Mouse (Mus musculus) hindbrain, embryonic 10.5 days (tissue): ENCODE data around the gene Fbxl19. TPM values are rescaled to one million over a fixed set of nuclear protein-coding genes. Genes with fewer than 3 reads are reported as not detected.

ENCODE experiments used
- DNase-seq: peaks from one replicate; pipeline ENCODE4 v3.0.0-alpha.2; 2017; ENCODE audit warnings: low spot score
- H3K27ac ChIP-seq: fragments of 300-500 bp; sonication (generic); 2 replicates; pipeline ENCODE4 v1.5.1; 2016; ENCODE audit warnings: mild to moderate bottlenecking, moderate library complexity
- H3K27me3 ChIP-seq: fragments of 300-500 bp; sonication (generic); 2 replicates; pipeline ENCODE4 v1.6.1; 2016; ENCODE audit warnings: mild to moderate bottlenecking; ENCODE audit not compliant: poor library complexity, insufficient read depth, severe bottlenecking
- H3K36me3 ChIP-seq: fragments of 300-500 bp; sonication (generic); 2 replicates; pipeline ENCODE4 v1.6.1; 2016; ENCODE audit warnings: mild to moderate bottlenecking, moderate library complexity
- H3K4me1 ChIP-seq: fragments of 300-500 bp; sonication (generic); replicated peaks from 2 replicates; pipeline ENCODE4 v1.6.1; 2016; ENCODE audit warnings: mild to moderate bottlenecking
- H3K4me3 ChIP-seq: fragments of 300-500 bp; sonication (generic); 2 replicates; pipeline ENCODE4 v1.5.1; 2016; ENCODE audit warnings: mild to moderate bottlenecking, moderate library complexity
- H3K9me3 ChIP-seq: fragments of 300-500 bp; sonication (generic); 2 replicates; pipeline ENCODE4 v1.6.1; 2016; ENCODE audit warnings: mild to moderate bottlenecking, moderate library complexity
- WGBS: fragments of 180-500 bp; shearing (Covaris S2); methylation state at CpG from one replicate; pipeline ENCODE4 v1.1.7; 2016; 5-methylcytosine and 5-hydroxymethylcytosine counted together
- polyA plus RNA-seq: library from polyadenylated mRNA; unstranded; fragments of >200 nt; fragmentation: Nextera tagmentation; extraction: Ambion mirVana; gene quantifications from 2 replicates; pipeline ENCODE4 v1.2.1, GENCODE M21; 2016

Gene Fbxl19
- polyA plus RNA-seq, 1 experiment from 2014 or later: 8.9 TPM

DNA sequence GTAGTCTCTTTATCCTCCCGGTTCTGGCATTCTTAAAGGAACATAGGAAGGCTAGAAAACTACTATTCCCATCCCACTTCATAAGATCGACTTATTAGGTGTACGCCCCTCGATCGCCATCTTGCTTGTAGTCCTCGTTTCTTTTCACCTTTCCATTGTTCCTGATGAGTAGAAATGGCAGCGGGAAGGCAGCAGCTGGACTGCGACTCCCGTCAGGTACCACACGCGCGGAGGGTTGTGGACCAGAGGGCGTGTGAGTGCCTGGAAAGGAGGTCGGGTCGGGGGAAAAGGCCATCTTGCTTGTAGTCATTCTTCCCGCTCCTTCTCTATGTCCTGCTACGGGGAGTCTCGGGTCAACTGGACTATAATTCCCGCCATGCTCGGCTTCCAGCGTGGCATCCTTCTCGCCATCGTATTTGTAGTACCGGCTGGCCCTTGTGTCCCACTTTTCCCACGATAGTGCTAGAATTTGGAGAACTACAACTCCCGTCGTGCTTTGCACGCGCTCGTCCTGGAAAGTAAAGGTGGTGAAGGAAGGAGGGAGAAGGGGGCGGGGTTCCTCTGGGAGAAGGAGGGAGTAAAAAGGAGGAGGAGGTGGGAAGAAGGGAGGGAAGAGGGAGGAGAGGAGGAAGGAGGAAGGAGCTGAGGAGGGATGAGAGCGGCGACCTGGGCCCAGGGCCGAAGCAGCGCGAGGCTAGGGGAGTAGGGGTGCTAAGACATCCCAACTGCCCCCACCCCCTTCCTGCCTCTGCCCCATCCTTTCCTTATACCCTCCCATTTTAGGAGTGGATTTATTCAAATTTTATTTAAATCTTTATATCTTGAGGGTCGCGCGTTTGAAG, 1.5 kb downstream of the Fbxl19 start:
- DNase-seq: peak; percentile 95
- Histone ChIP-seq H3K4me1 (peaks cover 38% of the 10 kb centered on the region), H3K9me3 (no peaks in the 10 kb centered on the region), H3K36me3 (peaks cover 34% of the 10 kb centered on the region), H3K27ac (peak overlapping the region; percentile 98), H3K27me3 (no peaks in the 10 kb centered on the region), H3K4me3 (peak overlapping the region; percentile 94)
- WGBS: under 1% methylated on average over 39 of the region's 39 CpGs

DNA sequence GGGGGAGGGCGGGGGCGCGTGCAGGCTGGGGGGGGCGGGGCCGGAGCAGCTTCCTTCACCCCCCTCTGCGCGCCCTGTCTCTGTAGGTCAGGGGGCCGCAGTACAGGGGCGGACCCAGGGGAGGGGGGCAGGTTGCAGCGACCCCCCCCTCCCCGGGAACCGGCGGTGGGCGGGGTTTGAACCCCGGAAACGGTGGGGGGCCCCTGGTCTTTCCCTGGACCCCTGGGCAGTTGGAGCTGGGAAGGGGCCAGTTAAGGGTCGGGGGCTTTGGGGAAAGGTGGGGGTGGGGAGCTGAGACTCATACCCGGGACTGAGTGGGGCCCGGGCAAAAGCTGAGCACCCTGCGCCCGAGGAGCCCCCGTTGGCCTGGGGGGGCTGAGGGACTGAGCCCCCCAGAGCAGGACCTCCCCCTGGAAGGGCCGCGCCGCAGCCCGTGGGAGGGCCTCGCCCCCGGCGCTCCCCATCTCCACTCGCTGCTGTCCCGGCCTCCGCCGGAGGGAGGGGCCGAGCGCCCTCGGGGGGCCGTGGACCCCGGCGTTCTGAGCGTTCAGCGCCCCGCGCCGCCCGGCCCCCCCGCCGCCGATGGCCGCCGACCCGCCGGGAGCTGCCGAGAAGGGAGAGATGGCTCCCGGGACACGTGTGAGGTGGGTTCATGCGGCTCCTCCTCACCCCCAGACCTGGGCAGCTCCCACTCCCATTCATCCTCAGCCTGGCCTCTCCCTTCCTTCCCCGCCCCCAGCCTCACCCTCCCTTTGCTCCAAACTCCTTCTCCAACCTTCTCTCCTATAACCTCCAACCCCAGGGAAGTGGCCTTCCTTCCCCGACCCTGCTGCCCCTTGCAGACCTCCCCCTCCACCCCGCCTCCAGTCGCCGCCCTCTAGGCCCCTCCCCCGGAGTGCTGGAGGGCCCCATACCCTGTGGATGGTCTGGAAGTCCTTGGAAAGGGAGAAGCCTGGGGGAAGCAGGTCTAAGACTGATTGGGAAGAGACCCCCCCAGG, 2.5 kb downstream of the Fbxl19 start:
- H3K4me3 ChIP-seq: peak overlapping the region; percentile 94

DNA sequence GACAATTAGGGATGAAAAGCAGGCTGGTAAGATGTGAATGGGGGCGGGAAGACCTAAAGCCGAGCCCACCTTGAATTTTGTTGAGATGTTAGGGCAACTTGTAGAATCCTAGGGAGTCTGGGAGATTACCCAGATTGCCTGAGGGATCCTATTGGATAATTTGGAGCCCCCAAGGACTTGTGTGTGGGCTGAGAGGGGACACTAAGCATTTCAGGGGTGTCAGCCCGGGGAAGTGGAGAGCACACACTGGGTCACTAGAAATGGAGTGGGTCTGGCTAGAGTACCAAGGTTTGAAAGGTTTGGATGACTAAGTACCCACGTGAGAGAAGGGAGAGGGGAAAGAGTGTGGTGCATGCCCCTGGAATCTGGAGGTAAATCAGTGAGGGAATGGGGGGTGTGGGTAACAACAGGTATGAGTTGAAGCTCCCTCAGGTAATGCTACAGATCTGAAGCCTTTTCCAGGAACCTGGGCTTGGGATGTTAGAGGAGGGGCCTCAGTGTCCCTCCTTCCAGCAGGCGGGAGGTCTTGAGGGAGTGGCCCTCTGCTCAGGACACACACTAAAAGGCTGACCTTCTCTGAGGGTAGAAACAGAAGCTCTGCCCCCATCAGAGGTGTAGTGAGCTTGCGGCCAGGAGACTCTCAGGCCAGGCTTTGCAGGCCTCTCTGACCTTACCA, 3.4 kb downstream of the Fbxl19 start:
- Histone ChIP-seq H3K4me1 (peaks cover 38% of the 10 kb centered on the region), H3K4me3 (peak overlapping the region; percentile 94), H3K27me3 (no peaks in the 10 kb centered on the region), H3K27ac (peak overlapping the region; percentile 98), H3K9me3 (no peaks in the 10 kb centered on the region), H3K36me3 (peaks cover 52% of the 10 kb centered on the region)
- 41% methylated on average over 6 of the region's 6 CpGs for WGBS
- no peak for DNase-seq

More for the DNA sequence above, 2.5 kb downstream of the Fbxl19 start:
- 1% methylated on average over 60 of the region's 62 CpGs for WGBS
- peak; percentile 74 for DNase-seq
- no peaks in the 10 kb centered on the region for H3K27me3 ChIP-seq
- no peaks in the 10 kb centered on the region for H3K9me3 ChIP-seq
- H3K27ac ChIP-seq: peak overlapping the region; percentile 98
- peaks cover 43% of the 10 kb centered on the region for H3K36me3 ChIP-seq
- peaks cover 38% of the 10 kb centered on the region for H3K4me1 ChIP-seq

DNA sequence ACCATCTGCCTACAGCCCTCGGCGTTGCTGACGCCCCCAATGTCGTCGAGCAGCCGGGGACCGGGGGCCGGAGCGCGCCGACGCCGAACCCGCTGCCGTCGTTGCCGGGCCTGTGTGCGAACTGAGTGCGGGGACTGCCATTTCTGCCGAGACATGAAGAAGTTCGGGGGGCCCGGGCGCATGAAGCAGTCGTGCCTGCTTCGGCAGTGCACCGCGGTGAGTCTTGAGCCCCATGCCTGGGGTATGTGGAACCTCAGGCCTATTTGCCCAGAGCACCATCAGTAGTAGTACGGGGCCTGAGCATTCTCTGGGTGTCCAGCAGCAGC, 3.9 kb downstream of the Fbxl19 start:
- H3K4me3 ChIP-seq: peak overlapping the region; percentile 94
- WGBS: 95% methylated on average over 28 of the region's 28 CpGs
- H3K36me3 ChIP-seq: peaks cover 58% of the 10 kb centered on the region
- DNase-seq: no peak
- H3K27me3 ChIP-seq: no peaks in the 10 kb centered on the region
- H3K9me3 ChIP-seq: no peaks in the 10 kb centered on the region
- H3K27ac ChIP-seq: peak overlapping the region; percentile 30; the same call in 1 of the 2 replicates
- H3K4me1 ChIP-seq: peaks cover 42% of the 10 kb centered on the region

DNA sequence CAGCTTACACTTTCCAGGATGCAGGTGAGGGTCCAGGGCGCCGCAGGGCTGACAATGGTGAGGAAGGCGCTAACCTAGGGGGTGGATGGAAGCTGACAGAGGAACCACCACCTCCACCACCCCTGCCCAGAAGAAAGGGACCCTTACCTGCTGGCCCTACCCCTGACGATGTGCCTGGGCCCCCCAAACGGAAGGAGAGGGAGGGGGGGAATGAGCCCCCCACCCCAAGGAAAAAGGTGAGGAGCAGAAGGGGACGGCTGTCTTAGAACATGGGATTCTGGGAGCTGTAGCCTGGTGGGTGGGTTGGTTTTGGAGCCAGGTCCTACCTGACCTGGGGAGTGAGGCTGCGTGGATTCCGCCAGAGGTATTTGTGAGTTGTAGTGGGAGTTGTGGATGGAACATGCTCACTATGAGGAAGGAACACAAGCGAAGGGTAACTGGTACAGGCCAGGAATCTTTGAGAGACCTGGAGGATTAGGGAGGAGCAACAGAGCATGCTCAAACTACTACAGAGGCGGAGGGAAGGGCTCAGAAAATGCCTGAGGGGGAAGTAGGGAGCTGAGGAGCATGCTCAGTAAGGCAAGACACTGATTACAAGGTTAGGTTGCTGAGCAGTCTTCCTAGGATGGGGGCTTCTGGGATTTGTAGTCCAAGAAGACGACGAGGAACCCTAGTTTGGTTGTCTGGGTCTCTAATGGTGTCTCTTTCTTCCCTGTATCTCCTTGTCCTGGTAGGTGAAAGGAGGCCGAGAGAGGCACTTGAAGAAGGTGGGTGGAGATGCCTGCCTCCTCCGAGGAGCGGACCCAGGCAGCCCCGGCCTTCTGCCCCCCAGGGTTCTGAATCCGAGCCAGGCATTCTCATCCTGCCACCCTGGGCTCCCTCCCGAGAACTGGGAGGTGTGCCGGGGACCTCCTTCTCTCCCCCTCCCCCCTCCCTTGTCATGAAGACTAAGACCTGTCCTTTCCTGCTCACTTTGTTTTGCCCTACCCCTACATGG, 6.1 kb downstream of the Fbxl19 start:
- no peaks in the 10 kb centered on the region for H3K9me3 ChIP-seq
- H3K27me3 ChIP-seq: no peaks in the 10 kb centered on the region
- no peak overlapping the region for H3K27ac ChIP-seq
- peaks cover 30% of the 10 kb centered on the region for H3K4me1 ChIP-seq
- peaks cover 80% of the 10 kb centered on the region for H3K36me3 ChIP-seq
- H3K4me3 ChIP-seq: no peak overlapping the region
- DNase-seq: no peak
- WGBS: 88% methylated on average over 19 of the region's 19 CpGs

DNA sequence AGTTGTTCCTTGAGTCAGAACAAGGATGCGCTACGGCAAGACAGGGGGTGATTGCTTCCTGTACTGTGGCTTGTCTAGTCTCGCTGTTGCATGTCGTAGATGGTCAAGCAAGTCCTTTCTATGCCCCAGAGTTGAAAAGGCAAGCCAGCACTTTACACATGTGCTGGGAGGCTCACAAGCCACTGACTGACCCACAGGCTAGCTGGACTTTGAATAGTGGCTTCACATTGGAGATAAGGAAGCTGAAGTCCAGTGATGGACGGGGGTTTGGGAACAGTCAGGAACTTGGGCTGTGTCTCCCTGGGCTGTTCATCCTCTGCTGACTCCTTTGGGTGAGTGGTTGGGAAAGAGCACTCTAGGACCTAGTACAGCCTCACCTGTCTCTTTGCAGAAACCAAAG, 7.3 kb downstream of the Fbxl19 start:
- Histone ChIP-seq H3K4me1 (peaks cover 41% of the 10 kb centered on the region), H3K27ac (no peak overlapping the region), H3K36me3 (peaks cover 92% of the 10 kb centered on the region), H3K27me3 (no peaks in the 10 kb centered on the region), H3K4me3 (no peak overlapping the region), H3K9me3 (no peaks in the 10 kb centered on the region)
- 94% methylated on average over 5 of the region's 5 CpGs for WGBS
- no peak for DNase-seq

DNA sequence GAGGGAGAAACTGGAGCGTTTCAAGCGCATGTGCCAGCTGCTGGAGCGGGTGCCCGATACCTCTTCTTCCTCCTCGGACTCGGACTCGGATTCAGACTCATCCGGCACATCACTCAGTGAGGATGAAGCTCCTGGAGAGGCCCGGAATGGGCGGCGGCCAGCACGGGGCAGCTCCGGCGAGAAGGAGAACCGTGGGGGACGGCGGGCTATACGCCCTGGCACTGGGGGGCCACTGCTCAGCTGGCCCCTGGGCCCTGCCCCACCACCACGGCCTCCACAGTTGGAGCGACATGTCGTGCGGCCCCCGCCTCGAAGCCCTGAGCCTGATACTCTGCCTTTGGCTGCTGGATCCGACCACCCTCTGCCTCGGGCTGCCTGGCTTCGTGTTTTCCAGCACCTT, 7.7 kb downstream of the Fbxl19 start:
- DNase-seq: no peak
- H3K27ac ChIP-seq: no peak overlapping the region
- no peaks in the 10 kb centered on the region for H3K27me3 ChIP-seq
- WGBS: 94% methylated on average over 27 of the region's 27 CpGs
- peaks cover 96% of the 10 kb centered on the region for H3K36me3 ChIP-seq
- H3K4me1 ChIP-seq: peaks cover 37% of the 10 kb centered on the region
- no peaks in the 10 kb centered on the region for H3K9me3 ChIP-seq
- no peak overlapping the region for H3K4me3 ChIP-seq

DNA sequence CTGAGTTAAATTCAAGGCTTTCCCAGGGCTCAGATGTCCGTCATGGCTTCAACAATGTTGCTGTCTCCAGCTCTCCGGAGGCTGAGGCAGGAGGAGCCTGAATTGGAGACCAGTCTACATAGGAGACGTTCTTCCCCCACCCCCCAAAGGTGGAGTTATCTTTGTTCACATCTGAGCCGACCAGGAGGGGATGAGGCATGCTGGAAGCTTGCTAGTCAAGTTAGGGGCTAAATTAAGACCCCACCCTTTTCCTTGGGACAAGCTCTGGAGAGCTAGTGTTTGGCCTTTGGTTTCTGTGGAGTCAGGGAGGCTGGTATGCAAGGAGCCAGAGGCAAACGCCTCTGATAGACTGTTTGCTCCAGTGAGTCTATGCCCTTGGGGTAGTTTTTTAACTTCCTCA, 8.8 kb downstream of the Fbxl19 start:
- Histone ChIP-seq H3K27me3 (no peaks in the 10 kb centered on the region), H3K27ac (no peak overlapping the region), H3K4me3 (no peak overlapping the region), H3K36me3 (peaks cover 100% of the 10 kb centered on the region), H3K4me1 (peaks cover 26% of the 10 kb centered on the region), H3K9me3 (no peaks in the 10 kb centered on the region)
- WGBS: 79% methylated on average over 5 of the region's 5 CpGs
- no peak for DNase-seq

DNA sequence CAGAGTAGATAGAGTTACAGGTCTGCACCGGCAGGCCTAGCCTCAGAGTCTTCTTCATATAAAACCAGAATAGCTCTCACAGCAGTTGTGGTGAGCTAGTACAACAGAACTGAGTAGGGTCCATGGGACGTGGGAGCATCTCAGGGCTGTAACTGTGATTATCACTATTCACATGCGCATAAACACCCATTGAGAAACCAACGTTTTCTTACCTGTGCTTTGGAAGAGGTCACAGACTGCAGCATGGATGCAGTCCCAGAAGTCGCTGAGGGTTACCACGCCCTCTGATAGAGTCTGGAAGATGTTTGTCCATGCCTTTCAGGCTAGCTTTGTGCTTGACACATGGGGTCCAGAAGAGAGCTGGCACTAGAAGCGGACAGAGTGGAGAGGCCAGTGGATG, 9.4 kb downstream of the Fbxl19 start:
- Histone ChIP-seq H3K27ac (no peak overlapping the region), H3K36me3 (peaks cover 100% of the 10 kb centered on the region), H3K4me3 (no peak overlapping the region), H3K9me3 (no peaks in the 10 kb centered on the region), H3K4me1 (0 out of 2 replicates have a peak, but pooled peaks cover 20% of the 10 kb centered on the region), H3K27me3 (no peaks in the 10 kb centered on the region)
- WGBS: 91% methylated on average over 7 of the region's 7 CpGs
- DNase-seq: no peak

DNA sequence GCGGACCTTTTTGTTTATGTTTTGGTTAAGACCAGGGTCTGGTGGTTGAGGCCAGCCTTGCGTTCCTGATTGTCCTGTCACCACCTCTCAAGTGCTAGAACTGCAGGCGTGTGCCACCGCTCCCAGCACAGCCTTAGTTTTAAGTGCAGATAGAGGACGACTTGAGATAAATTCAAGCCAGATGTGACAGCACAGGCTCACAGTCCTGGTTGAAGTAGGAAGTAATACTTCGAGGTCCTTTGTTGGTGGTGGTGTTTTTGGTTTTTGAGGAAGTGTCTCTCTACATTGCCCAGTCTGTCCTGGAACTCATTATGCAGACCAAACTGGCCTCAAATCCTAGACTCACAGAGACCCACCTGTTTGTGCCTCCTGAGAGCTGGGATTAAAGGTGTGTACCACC, 15.4 kb downstream of the Fbxl19 start:
- no peaks in the 10 kb centered on the region for H3K27me3 ChIP-seq
- no peak overlapping the region for H3K4me3 ChIP-seq
- DNase-seq: no peak
- no peaks in the 10 kb centered on the region for H3K9me3 ChIP-seq
- H3K36me3 ChIP-seq: peaks cover 98% of the 10 kb centered on the region
- no peak overlapping the region for H3K27ac ChIP-seq
- 0 out of 2 replicates have a peak, but pooled peaks cover 11% of the 10 kb centered on the region for H3K4me1 ChIP-seq
- WGBS: 65% methylated on average over 6 of the region's 6 CpGs

DNA sequence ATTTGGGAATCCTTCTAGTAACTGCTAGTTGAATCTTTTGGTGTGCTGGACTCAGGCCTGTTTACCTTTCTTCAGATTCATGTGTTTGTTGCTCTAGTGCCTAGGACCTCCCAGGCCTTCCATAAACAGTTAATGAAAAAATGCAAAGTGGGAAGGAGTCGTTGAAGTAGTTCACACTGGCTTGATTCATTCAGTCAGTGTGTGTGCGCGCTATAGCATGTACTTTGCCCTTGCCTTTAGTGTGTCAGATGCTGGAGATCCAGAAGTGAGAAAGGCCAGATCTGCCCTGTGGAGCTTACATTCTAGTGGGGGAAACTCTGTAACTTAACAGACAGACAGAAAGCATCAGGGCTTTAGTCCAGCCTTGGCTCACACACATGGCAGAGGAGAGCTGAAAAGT, 16.1 kb downstream of the Fbxl19 start:
- H3K27ac ChIP-seq: no peak overlapping the region
- H3K36me3 ChIP-seq: peaks cover 98% of the 10 kb centered on the region
- 94% methylated on average over 3 of the region's 3 CpGs for WGBS
- 0 out of 2 replicates have a peak, but pooled peaks cover 11% of the 10 kb centered on the region for H3K4me1 ChIP-seq
- DNase-seq: no peak
- H3K4me3 ChIP-seq: no peak overlapping the region
- no peaks in the 10 kb centered on the region for H3K9me3 ChIP-seq
- no peaks in the 10 kb centered on the region for H3K27me3 ChIP-seq
